Mouse (Mus musculus) heart, embryonic 12.5 days (tissue): ENCODE measurements around the gene Kif1a. TPM values are rescaled to one million over a fixed set of nuclear protein-coding genes. Genes with fewer than 3 reads are reported as not detected.

Experiments used
- ATAC-seq: fragments of 200-750 bp; cut with Nextera tagmentation; 2 replicates; pipeline ENCODE4 v1.8.0; 2017; ENCODE audit warnings: moderate TSS enrichment, moderate library complexity; ENCODE audit not compliant: insufficient number of reproducible peaks, low FRiP score
- H3K27ac ChIP-seq: fragments of 300-500 bp; sonication (generic); 2 replicates; pipeline ENCODE4 v1.5.1; 2016; ENCODE audit warnings: mild to moderate bottlenecking, moderate library complexity; ENCODE audit not compliant: poor library complexity, severe bottlenecking
- H3K27me3 ChIP-seq: fragments of 300-500 bp; sonication (generic); replicated peaks from 2 replicates; pipeline ENCODE4 v1.6.1; 2016; ENCODE audit warnings: mild to moderate bottlenecking, moderate library complexity
- H3K36me3 ChIP-seq: fragments of 300-500 bp; sonication (generic); 2 replicates; pipeline ENCODE4 v1.6.1; 2016; ENCODE audit warnings: mild to moderate bottlenecking, moderate library complexity
- H3K4me1 ChIP-seq: fragments of 300-500 bp; sonication (generic); replicated peaks from 2 replicates; pipeline ENCODE4 v1.6.1; 2016; ENCODE audit warnings: mild to moderate bottlenecking
- H3K4me2 ChIP-seq: fragments of 300-500 bp; sonication (generic); 2 replicates; pipeline ENCODE4 v1.6.1; 2016; ENCODE audit warnings: mild to moderate bottlenecking, moderate library complexity
- H3K4me3 ChIP-seq: fragments of 300-500 bp; sonication (generic); 2 replicates; pipeline ENCODE4 v1.5.1; 2016; ENCODE audit warnings: mild to moderate bottlenecking
- H3K9ac ChIP-seq: fragments of 300-500 bp; sonication (generic); 2 replicates; pipeline ENCODE4 v1.6.1; 2016; ENCODE audit warnings: mild to moderate bottlenecking, moderate library complexity
- H3K9me3 ChIP-seq: fragments of 300-500 bp; sonication (generic); replicated peaks from 2 replicates; pipeline ENCODE4 v1.6.1; 2016; ENCODE audit warnings: mild to moderate bottlenecking, moderate library complexity
- WGBS: fragments of 180-500 bp; shearing (Covaris S2); methylation state at CpG from one replicate; pipeline ENCODE4 v1.1.7; 2016; 5-methylcytosine and 5-hydroxymethylcytosine counted together
- polyA plus RNA-seq: library from polyadenylated mRNA; unstranded; fragments of >200 nt; fragmentation: Nextera tagmentation; extraction: Ambion mirVana; gene quantifications from 2 replicates; pipeline ENCODE4 v1.2.1, GENCODE M21; 2016

Gene Kif1a
- polyA plus RNA-seq, 1 experiment from 2014 or later: 7.7 TPM

DNA sequence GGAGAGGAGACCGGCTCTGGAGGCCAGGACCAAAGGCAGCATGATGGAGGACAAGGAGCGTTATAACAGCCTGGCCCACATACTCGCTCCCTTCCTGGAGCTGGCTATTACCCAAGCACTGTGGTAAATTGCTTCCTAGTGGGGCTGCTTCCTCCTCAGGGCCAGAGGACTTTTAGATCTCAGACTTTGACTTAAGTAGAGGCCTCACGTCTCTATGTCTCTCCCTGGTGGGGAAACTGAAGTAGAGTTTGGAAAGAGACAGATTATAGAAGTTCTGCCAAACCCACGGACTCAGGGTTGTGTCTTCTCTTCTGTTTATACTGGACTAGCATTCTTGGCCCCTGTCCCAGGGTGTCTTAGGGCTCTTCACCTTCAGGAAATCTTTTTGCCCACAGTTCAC lies 23.5 kb upstream of the Kif1a start:
- no peaks in the 10 kb centered on the region for H3K36me3 ChIP-seq
- H3K27ac ChIP-seq: no peak overlapping the region
- no peak overlapping the region for H3K4me3 ChIP-seq
- no peak overlapping the region for H3K4me2 ChIP-seq
- no peaks in the 10 kb centered on the region for H3K4me1 ChIP-seq
- peaks cover 5% of the 10 kb centered on the region; the same call in 1 of the 2 replicates for H3K27me3 ChIP-seq
- no peak overlapping the region for H3K9ac ChIP-seq
- no peak for ATAC-seq
- H3K9me3 ChIP-seq: no peaks in the 10 kb centered on the region
- WGBS: 56% methylated on average over 5 of the region's 5 CpGs

- Histone ChIP-seq H3K27ac (no peak overlapping the region), H3K4me1 (no peaks in the 10 kb centered on the region), H3K36me3 (no peaks in the 10 kb centered on the region), H3K27me3 (peaks cover 5% of the 10 kb centered on the region; the same call in 1 of the 2 replicates), H3K9ac (no peak overlapping the region), H3K4me2 (no peak overlapping the region), H3K4me3 (no peak overlapping the region), H3K9me3 (no peaks in the 10 kb centered on the region)
- 54% methylated on average over 8 of the region's 8 CpGs for WGBS
- ATAC-seq: no peak
Measured at GRCm38 (mm10) chr1:93124066-93124465, 22.3 kb upstream of the Kif1a start.

GRCm38 (mm10) chr1:93123179-93123854 lies 21.6 kb upstream of the Kif1a start:
- ATAC-seq: no peak
- H3K9me3 ChIP-seq: no peaks in the 10 kb centered on the region

DNA sequence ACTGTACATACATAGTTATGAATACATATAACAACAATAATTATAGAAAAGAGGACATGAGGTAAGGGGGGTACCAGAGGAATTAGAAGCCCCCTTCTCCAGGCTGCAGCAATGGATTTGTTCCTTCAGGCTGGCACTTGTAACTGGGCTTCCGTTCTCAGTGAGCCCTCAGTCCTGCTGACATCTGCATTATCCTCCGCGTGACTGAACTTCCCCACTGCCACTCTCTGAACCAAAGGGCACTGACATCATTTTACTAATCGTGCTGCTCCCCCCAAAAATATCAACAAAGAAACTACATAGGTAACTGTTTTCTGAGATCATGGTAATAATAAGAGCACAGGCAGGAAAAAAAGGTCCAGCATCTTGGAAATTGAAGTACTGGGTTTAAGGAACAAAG lies 17.1 kb upstream of the Kif1a start:
- Histone ChIP-seq H3K27ac (no peak overlapping the region), H3K36me3 (no peaks in the 10 kb centered on the region), H3K27me3 (peaks cover 17% of the 10 kb centered on the region), H3K4me3 (no peak overlapping the region), H3K4me1 (peaks cover 6% of the 10 kb centered on the region), H3K9ac (no peak overlapping the region), H3K9me3 (no peaks in the 10 kb centered on the region), H3K4me2 (no peak overlapping the region)
- WGBS: 52% methylated on average over 4 of the region's 4 CpGs
- ATAC-seq: no peak

More at GRCm38 (mm10) chr1:93123179-93123854, 21.6 kb upstream of the Kif1a start:
- no peaks in the 10 kb centered on the region for H3K36me3 ChIP-seq
- peaks cover 7% of the 10 kb centered on the region; the same call in 1 of the 2 replicates for H3K27me3 ChIP-seq
- 71% methylated on average over 11 of the region's 11 CpGs for WGBS
- no peak overlapping the region for H3K4me2 ChIP-seq
- no peak overlapping the region for H3K9ac ChIP-seq
- no peak overlapping the region for H3K4me3 ChIP-seq
- no peaks in the 10 kb centered on the region for H3K4me1 ChIP-seq
- no peak overlapping the region for H3K27ac ChIP-seq

- peaks cover 19% of the 10 kb centered on the region for H3K27me3 ChIP-seq
- ATAC-seq: no peak
- whole genome bisulfite sequencing: 32% methylated on average over 13 of the region's 13 CpGs
- H3K36me3 ChIP-seq: no peaks in the 10 kb centered on the region
- H3K9ac ChIP-seq: 0 out of 2 replicates have a peak overlapping the region, but pooled peaks have one; percentile 41
- peak overlapping the region; percentile 74 for H3K4me2 ChIP-seq
- H3K4me3 ChIP-seq: peak overlapping the region; percentile 40
- peaks cover 12% of the 10 kb centered on the region; the same call in 1 of the 2 replicates for H3K9me3 ChIP-seq
- no peak overlapping the region for H3K27ac ChIP-seq
- peaks cover 6% of the 10 kb centered on the region for H3K4me1 ChIP-seq
Measured at GRCm38 (mm10) chr1:93115471-93115870, 13.7 kb upstream of the Kif1a start.

- Histone ChIP-seq H3K27me3 (peaks cover 19% of the 10 kb centered on the region), H3K4me2 (peak overlapping the region; percentile 74), H3K27ac (no peak overlapping the region), H3K9me3 (peaks cover 12% of the 10 kb centered on the region; the same call in 1 of the 2 replicates), H3K4me1 (peaks cover 6% of the 10 kb centered on the region), H3K4me3 (peak overlapping the region; percentile 40), H3K9ac (0 out of 2 replicates have a peak overlapping the region, but pooled peaks have one; percentile 41), H3K36me3 (no peaks in the 10 kb centered on the region)
- peak; percentile 85 for ATAC-seq
- 27% methylated on average over 21 of the region's 21 CpGs for WGBS
Measured at GRCm38 (mm10) chr1:93114713-93115463, 13.1 kb upstream of the Kif1a start.

DNA sequence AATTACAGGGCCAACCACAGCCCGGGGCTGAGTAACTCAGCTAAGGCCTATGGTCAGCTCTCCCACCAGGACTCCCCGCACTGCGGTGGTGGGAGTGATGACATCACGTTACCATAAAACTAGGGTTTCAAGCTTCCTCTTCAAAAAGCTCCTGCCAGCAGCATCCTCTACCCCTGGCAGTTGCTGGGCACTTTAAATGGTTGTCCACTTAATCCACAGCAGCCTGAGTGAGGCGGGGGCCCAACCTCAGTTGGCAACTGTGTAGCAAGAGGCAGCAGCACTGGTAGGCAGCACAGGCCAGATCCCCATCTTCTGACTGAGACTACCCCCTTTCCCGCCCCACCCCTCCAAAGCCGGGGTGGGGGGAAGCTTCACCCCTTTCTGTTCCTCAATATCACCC lies 949 bp upstream of the Kif1a start:
- ATAC-seq: no peak
- H3K27me3 ChIP-seq: peaks cover 72% of the 10 kb centered on the region

GRCm38 (mm10) chr1:93100576-93101491 lies 917 bp downstream of the Kif1a start:
- H3K9ac ChIP-seq: peak overlapping the region; percentile 62
- H3K27me3 ChIP-seq: peaks cover 80% of the 10 kb centered on the region
- ATAC-seq: peak; percentile 58; the same call in 1 of the 2 replicates
- no peak overlapping the region for H3K27ac ChIP-seq
- H3K9me3 ChIP-seq: no peaks in the 10 kb centered on the region
- H3K4me1 ChIP-seq: peaks cover 18% of the 10 kb centered on the region
- peak overlapping the region; percentile 58 for H3K4me3 ChIP-seq
- peak overlapping the region; percentile 96 for H3K4me2 ChIP-seq
- H3K36me3 ChIP-seq: no peaks in the 10 kb centered on the region
- WGBS: under 1% methylated on average over 49 of the region's 49 CpGs

More for the DNA sequence above, 949 bp upstream of the Kif1a start:
- H3K4me1 ChIP-seq: peaks cover 18% of the 10 kb centered on the region
- H3K27ac ChIP-seq: no peak overlapping the region
- no peak overlapping the region for H3K4me2 ChIP-seq
- WGBS: 56% methylated on average over 7 of the region's 7 CpGs
- no peak overlapping the region for H3K4me3 ChIP-seq
- no peaks in the 10 kb centered on the region for H3K9me3 ChIP-seq
- no peak overlapping the region for H3K9ac ChIP-seq
- H3K36me3 ChIP-seq: no peaks in the 10 kb centered on the region

DNA sequence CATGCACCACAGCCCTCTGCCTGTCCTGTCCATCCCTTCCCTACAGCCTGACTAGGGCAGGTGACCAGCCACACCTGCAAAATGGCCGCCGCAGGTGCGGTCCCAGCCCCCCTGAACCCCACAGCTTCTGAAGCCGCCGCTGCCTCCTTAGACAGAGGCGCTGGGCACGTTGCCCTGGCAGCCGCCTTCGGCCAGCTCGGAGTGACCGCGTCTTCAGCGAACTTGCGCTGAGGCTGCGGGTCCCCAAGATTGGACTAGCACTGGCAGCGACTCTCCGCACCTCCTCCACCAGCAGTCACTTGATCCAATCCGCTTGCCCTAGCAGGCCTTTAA lies 1.5 kb downstream of the Kif1a start:
- 4% methylated on average over 18 of the region's 18 CpGs for WGBS
- H3K27ac ChIP-seq: no peak overlapping the region

GRCm38 (mm10) chr1:93098956-93099355 lies 2.8 kb downstream of the Kif1a start:
- Histone ChIP-seq H3K27ac (no peak overlapping the region), H3K9ac (no peak overlapping the region), H3K4me1 (peaks cover 18% of the 10 kb centered on the region), H3K9me3 (no peaks in the 10 kb centered on the region), H3K27me3 (peaks cover 79% of the 10 kb centered on the region), H3K4me2 (no peak overlapping the region), H3K4me3 (no peak overlapping the region), H3K36me3 (no peaks in the 10 kb centered on the region)
- no peak for ATAC-seq
- WGBS: 75% methylated on average over 5 of the region's 5 CpGs

More for the DNA sequence above, 1.5 kb downstream of the Kif1a start:
- no peak for ATAC-seq
- H3K36me3 ChIP-seq: no peaks in the 10 kb centered on the region
- H3K27me3 ChIP-seq: peaks cover 81% of the 10 kb centered on the region
- H3K9me3 ChIP-seq: no peaks in the 10 kb centered on the region
- peak overlapping the region; percentile 96 for H3K4me2 ChIP-seq
- H3K4me1 ChIP-seq: peaks cover 18% of the 10 kb centered on the region
- H3K9ac ChIP-seq: peak overlapping the region; percentile 62
- H3K4me3 ChIP-seq: peak overlapping the region; percentile 58
